Mouse (Mus musculus) heart, adult 18-20 months (tissue): ENCODE measurements around the gene Shld2. TPM values are rescaled to one million over a fixed set of nuclear protein-coding genes. Genes with fewer than 3 reads are reported as not detected.

Source experiments
- DNase-seq, 2 experiments: peaks; one replicate each; pipeline ENCODE4 v3.0.0; 2021 to 2022; ENCODE audit warnings: mixed read lengths in 1 of 2
- long read RNA-seq, 2 experiments: library from polyadenylated mRNA; stranded (forward); transcript quantifications; one replicate each; pipeline ENCODE4 v2.0.0; 2021
- total RNA-seq, 2 experiments: library from RNA; stranded (reverse); gene quantifications; 2 replicates each; pipeline ENCODE4 v1.2.3; 2021

Gene Shld2
- 1 to 10 TPM; 6.0 to 8.5 TPM for total RNA-seq
- long read RNA-seq, experiment 1, partial matches to known transcripts: 0 of 5 reads
- long read RNA-seq, experiment 1, other reads (novel, unspliced or antisense): 4 of 5 reads
- long read RNA-seq, experiment 2, partial matches to known transcripts: 0 of 2 reads
- long read RNA-seq, experiment 2, other reads (novel, unspliced or antisense): 2 of 2 reads

DNA sequence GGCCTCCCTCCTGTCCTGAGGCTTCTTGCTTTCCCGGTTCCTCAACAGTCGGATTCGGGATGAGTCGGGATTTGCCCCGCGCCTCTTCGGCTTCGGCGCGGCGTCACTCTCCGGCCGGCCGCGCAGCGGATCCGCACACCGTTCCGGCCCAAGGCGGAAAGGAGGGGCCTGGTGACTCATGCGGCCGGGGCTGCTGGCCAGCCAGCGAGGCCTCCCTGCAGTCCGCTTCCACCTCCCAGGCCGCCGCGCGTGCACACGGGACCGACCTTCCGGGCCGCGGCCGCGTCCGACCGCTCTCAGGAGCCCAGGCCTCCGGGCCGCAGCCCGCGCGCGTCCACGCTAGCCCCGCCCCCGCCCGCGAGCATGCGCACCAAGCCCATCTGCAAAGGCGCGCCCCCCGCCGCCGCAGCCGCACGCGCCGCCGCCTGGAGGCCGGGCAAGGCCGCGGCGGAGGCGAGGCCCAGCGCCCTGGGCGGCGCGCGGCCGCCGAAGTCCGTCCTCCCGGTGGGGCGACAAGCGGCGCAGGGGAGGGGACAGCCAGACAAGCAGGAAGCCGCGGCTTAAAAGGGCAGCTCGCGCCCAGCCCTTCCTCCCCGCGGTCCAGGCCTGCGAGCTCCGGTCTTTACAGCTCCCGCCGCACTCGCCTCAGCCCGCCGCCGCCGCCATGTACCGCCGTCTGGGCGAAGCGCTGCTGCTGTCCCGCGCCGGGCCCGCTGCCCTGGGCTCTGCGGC, at the start of gene Shld2, which contains the start of gene Glud1:
Gene Shld2 (minus strand): TSS at position 260 of the 732 bp plus-strand sequence.
Gene Glud1 (plus strand): TSS at position 494 of the 732 bp plus-strand sequence.
- peak; percentile 95 to 98 for DNase-seq

DNA sequence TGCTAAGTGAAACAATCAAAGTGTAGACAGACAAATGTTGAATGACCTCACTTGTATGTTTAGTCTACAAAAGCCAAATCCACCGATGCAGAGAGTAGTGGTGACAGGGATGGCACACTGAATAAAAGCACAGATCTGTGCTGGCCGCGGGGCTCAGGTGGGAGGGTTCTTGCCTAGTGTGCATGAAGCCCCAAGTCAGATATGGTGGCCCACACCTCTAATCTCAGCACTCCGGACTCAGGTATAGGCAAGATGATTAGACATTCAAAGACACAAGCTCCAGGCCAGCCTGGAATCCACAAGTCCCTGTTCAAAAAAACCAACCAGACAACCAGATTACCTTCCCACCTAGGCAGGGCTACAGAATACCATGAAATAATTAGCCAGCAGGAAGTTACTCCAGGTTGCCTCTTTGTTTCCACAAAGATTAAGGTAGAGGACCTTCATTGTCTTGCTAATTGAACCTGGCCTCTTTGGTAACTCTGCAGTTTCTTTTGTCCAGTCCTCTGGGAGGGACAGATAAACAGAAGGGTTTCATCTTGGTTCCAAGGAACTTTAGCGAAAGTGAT, 49.5 kb upstream of the Shld2 start:
- DNase-seq: no peak

DNA sequence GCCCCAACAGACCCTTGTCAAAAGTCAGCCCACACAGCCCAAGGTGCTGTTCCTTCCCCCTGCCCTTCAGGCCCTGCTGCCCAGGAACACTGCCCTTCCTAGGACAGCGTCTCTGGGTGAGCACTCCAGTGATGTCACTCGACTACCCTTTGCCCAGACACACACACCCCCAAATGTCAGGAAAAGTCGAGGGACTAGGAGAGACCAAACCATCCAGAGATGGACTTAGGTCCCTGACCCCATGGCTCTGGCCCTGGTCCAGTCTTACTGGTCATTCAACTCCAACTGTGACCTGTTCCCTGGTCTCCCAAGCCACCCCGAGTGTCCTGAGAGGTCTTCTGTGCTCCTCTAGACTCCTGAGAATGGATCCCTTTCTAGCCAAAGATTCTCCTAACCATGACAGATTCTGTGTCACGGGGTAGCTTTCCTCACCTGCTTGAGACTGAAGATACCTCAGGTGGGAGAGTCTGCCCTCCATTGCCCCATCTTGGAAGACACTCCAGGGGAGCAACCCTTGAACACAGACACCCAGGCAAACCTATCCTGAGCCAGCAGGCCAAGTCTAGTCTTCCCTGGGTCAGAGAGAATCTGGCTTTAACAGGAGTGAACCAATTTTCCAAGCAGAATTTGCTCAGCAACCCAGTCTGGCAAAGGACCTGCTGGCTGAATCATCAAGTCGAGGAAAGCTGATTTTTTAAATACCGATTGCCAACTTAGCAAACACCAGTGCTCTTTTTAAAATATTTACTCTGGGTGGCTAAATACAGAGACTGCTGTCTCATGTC, 47.6 kb upstream of the Shld2 start:
- peak in 1 of 2 experiments; percentile 26 for DNase-seq

DNA sequence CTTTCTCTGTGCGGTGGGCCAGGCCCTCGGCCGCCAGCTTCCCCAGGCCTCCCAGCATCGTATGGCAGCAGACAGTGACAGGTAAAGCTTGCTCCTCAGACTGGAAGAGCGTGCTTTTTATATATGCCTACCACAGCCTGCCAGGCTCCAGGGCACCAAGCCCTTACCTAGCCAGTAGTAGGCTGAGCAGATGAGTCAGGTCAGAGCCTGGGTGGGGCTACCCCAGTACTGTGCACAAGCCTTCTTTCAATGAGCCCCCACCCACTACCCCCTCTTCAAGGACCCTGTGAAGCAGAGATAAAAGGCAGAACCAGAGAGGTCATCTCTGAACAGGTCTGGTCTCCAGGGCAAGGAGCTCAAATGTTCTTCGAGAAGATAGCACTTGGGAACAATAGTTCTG, 45.0 kb upstream of the Shld2 start, which contains the start of gene Fam25c:
Gene Fam25c (minus strand): TSS at position 133 of the 400 bp plus-strand sequence.
- no peak for DNase-seq

DNA sequence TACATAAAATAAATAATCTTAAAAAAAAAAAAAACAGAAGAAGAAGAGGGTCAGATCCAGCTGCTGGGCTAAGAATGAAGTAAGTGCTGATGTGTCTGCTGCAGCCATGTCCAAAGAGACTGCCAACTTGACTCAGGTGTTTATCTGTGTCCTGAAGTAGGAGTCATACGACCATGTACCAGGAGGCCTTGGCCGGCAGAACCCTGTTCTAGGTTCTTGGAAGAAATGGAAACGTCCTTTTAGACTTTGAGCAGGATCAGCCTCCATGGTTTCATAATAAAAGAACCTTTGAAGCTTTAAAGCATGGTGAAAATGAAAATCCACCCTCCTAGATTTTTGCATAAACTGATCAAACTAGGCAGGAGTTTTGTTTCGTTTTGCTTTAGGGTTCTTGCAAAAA, 44.2 kb upstream of the Shld2 start:
- DNase-seq: no peak

DNA sequence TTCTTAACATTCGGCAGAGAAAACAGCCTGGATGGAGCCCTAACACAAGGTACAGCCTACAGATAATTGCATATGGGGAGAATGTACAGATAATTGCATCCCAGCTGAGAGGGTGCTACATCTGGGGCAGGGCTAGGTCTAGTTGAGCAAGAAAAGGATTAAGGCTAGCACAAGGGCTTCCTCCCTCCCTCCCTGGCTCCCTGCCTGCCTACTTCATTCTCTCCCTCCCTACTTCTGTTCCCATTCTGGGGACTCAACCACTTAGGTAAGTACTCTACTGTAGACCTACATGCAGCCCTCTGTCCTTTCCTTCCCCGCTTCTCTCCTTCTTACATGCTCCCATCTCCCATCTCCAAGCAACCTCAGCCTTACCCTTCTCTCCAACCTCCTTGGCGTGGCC, 43.0 kb upstream of the Shld2 start:
- no peak for DNase-seq

DNA sequence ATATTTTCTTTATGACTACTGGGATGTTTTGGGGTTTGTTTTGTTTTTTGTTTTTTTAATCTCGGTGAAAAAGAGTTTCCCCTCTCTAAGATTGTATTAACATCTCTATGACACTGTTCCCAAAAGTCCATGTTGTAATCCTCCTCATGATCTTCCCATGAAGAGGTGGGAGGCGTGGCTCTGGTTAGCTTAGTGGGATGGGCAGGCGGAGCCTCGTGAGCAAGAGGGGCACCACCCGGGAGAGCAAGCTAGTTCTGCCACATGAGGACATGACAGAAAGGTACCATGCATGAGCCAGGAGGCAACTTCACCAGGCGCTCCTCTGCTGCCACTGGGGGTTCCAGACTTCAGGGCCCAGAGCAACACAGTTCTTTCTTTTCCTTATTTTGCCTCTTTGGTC, 42.2 kb upstream of the Shld2 start:
- DNase-seq: no peak

DNA sequence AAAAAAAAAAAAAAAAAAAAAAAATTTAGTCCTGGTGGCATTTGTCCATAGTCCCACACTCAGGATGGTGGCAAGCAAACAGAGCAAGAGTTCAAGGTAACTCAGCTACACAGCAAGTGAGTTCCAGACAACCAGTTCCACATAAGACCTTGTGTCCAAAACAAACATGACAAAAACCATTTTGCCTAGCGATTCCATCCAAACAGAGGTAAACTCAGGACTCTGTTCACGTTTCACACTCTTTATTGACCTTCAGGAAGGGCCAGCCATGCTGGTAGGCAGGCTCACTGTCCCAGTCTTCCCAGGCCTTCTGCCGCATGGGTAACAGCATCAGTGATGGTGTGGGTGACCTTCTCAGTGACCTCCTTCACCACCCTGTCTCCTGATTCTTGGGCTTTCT, 41.4 kb upstream of the Shld2 start:
- DNase-seq: no peak

DNA sequence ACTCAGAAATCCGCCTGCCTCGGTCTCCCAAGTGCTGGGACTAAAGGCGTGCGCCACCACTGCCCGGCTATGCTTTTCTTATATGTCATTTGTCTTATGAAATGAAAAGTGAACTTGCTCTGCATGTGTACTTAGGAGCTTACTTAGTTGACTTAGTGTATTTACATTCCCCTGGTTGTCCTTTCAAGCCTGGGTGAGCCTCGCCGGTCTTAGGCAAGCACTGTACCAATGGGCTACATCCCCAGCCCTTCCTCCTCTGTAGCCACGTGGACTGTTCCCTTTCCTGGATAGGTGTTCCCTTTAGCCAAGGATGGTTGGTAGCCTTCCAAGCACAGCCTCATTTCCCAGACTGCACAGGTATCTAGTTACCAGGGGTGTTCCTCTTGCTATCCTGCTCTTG, 38.7 kb upstream of the Shld2 start:
- DNase-seq: no peak

DNA sequence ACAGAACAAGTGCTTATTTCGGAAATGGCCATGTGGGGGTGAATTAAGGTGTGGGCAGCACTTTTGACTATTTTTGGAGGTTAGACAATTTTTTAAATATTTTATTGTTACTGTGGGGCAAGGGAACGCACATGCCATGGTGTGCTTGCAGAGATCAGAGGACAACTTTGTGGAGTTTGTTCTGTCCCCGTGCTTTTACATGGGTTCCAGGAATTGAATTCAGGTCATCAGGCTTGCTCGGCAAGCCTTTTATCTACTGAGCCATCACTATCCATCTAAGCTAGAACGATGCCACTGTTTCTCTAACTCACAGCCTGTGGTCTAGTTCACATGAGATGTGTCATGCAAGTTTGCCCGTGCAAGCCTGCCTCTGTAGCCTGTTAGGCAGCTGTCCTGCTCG, 38.0 kb upstream of the Shld2 start:
- no peak for DNase-seq

DNA sequence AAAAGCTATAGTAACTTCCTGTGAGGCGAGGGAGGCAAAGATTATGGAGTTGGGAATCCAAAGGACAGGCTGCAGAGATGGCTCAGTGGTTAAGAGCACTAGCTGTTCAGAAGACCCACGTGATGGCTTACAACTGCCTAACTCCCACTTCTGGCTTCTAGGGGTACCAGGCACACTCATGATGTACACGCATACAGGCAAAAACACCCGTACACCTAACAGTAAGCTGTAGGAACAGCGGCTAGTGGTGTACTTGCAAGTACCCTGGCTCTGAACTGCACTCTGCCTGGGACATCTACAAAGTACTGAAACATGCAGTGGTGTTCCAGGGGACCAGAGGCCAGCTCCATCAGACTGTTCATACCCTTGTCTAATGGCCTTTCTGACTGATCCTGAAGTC, 36.8 kb upstream of the Shld2 start:
- no peak for DNase-seq

DNA sequence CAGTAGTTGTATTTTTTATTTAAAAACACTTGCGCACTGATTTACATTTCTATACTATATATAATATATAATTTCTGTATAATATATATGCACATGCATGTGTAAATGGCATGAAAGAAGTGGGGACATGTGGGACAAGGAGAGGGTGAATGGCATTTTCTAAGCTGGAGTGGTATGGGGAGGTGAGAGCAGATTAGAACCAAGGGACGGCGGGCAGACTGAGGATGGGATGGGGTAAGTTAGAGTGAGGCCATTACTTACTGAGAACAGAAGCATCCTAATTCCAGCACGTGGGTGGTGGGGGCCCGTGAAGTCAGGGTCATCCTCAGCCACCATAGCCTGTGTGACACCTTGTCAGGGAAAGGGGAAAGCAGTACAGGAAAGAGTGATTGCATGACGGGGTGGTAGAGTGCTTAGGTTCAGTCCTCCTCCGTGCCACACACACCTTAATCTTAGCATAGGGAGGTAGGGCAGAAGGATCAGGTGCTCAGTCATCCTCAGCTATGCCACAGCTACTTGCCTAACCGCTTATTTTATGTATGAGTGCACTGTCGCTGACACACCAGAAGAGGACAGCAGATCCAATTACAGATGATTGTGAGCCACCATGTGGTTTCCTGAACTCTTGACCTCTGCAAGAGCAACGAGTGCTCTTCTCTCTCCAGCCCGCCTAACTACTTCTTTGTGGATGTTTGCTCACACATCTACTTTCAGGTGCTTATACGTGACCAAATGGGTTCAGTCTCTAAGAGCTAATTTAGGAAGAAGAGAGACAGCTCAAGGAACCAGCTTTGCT, 35.7 kb upstream of the Shld2 start:
- DNase-seq: no peak

DNA sequence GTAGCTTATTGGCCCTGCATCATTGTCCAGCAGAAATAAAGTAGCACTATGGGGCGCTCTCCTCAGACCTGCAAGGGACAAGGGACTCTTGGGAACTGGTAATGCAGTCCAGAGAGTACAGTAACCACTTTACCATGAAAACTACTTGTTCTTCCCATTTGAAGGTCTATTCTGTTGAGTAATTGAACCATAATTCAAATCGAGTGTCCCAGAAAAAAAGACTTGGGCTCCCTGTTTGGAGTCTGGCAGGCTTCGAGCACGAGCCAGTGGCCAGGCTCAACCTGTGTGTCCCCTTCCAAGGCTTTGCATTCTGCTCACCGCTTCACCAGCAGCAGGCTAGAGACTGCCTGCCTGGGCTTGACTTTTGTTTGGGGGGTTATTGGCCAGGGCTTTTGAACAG, 34.1 kb upstream of the Shld2 start:
- no peak for DNase-seq

DNA sequence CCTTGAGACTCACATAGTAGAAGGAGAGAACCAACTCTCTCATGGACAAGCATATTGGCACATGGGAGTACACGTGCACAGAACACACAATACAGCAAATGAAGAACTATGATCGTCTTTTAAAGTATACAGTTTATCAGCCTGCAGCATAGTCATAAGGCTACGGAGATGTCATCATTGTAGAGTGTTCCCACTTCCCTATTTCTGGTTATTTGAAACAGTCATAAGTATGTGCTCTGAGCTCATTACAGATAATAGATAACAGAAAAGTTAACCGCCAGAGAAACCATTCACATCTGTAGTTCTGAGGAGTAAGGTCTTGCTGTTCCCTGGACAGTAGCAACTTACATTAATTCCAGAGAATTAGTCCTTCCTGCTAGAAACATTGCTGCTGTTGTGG, 32.8 kb upstream of the Shld2 start:
- no peak for DNase-seq

DNA sequence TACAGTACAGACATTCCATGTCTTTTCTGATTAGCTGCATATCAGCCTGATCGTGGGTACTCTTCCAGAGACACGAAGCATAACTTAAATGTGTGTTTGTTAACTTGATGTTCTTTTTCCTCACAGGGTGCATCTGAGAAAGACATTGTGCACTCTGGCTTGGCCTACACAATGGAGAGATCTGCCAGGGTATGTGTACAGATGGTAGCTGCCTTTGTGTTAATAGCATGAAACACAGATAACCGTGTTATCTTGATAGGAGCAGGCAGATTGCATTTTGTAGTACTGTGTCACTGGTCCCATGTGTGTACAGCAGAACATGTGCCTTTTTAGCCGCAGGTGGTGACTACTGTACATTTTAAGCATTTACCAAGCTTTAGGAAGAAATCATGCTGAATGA, 31.7 kb upstream of the Shld2 start:
- no peak for DNase-seq

DNA sequence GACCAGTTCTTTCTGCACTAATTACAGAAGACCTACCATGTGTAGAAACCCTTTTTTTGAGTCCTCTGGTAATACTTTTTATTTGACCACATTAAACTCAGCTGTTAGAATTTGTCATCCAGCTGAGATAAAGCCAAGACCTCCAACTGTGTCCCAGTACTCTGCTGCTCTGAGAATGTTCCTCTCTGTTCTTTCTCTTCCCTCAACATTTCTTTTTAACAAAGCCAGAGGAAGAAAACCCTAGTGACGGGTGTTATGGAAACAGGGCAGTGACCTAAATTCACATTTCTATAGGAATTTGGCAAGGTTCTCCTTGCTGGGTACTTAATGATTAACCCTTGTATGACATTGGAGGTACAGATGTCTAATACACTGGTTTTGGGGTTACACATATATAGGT, 29.2 kb upstream of the Shld2 start:
- DNase-seq: no peak

DNA sequence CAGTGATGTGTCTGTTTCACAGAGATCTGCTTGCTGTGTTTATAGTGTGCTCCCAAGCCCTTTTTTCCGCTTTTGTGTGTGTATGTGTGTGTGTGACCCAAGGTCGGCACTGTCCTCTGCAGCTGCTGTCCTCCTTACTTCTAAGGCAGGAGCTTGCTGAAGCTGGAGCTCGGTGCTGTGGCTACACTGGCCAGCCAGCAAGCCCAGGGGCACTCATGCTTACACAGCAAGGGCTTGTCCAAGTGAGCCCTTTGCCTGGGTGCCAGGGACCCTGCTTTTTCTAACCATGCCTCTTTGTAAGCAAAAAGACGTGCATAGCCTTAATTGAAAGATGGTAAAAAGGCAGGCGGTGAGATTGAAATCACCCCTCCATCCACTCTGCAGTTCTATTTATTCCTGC, 22.2 kb upstream of the Shld2 start:
- no peak for DNase-seq

DNA sequence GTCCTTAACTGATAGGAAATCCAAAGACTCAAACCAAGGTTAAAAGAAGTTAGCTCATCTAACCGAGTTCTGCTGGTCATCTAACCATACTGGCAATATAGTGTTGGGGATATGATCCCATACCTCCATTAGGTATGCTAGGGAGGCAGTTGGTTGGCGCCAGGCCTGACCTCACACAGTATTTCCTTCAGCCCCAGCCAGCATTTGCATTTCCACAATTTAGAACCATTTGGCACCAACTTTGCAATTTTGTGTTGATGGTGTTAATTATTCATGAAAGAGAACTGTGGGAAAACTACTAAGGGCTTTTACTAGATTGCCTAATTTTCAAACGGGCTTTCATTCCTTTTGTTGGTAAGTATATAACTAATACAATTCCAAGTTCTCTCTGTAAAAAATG, 21.6 kb upstream of the Shld2 start:
- DNase-seq: no peak

DNA sequence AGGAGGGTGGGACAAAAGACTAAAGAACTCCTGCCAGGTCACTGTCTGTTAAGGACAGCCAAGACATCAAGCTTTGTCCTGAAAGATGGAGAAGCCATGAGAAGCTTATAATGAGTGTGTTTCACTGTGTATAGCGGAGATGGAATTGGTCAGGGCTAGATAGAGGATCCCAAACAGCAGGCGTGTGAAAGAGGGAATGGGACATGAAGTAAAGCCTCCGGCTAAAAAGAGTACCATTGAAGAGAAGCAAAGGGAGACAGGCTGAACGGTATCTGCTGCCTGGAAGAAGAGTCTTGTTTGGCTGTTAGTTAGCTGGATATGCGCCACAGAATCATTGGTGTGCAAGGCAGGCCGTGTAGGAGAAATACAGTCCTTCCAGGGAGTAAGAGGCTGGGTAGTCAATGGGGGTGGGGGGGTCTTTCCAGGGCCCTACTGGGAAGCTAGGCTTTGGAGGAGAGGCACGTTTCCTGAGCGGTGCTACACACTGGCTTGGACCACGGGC, 20.4 kb upstream of the Shld2 start:
- DNase-seq: no peak

DNA sequence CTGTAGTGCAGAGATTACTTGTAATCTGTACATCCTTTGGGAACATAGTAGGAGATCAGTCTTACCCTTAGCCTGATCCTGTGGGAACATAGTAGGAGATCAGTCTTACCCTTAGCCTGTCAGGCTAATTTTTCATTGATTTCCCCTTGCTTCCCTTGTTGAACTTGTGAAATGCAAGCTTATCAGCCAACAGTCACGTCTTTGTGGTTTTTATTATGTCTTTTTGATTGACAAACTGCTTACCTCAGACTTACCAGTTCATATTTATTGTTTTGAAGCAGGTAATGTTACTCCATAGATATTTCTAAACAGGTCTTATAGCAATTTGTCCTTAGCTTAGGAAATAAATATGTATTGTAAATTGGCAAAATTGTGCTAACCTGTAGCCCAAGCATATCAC, 17.3 kb upstream of the Shld2 start:
- DNase-seq: no peak

DNA sequence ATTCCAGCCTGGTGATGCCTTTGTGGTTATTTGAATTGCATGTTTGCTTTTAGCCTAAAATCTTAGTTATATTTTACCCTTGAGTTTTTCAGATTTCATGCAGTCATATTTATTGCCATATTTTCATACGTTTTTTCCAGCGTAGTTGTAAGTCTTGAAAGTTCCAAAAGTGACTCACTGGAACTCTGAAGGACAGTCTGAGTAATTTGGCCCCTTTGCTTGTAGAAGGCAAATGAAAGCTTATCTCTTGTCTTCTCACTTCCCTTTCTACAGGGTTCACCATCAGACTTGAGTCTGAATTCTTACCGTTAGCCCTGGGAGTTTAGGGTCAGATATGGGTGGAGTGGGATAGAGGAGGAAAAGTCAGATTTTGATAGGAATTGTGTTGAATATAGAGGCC, 16.3 kb upstream of the Shld2 start:
- no peak for DNase-seq

DNA sequence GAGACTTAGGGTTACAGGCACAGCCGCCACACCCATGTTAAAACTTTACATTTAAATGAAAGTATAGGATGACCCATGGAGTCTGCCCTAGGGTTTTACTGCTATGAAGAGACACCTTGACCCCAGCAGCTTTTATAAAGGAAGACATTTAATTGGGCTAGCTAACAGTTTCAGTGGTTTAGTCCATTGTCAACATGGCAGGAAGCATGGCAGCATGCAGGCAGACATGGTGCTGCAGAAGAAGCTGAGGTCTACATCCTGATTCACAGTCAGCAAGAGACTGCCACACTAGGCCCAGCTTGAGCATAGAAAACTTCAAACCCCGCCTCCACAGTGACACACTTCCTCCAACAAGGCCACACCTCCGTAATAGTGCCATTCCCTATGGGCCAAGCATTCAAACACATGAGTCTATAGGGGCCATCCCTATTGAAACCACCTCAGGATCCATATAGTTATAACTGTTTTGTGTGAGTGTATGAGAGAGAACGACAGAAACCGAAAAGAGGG, 13.3 kb upstream of the Shld2 start:
- DNase-seq: no peak
